Mouse (Mus musculus) megakaryocyte, embryonic 14.5 days (primary cell): ENCODE data around the gene Hs6st3.

Experiments used
- FLI1 ChIP-seq: IDR thresholded peaks from 2 replicates; pipeline ENCODE4 v1.6.1; 2012; ENCODE audit warnings: low read length, inconsistent platforms, mixed read lengths
- GATA1 ChIP-seq: IDR thresholded peaks from 3 replicates; pipeline ENCODE4 v1.6.1; 2012; ENCODE audit warnings: mixed read lengths, low read length, inconsistent platforms, borderline replicate concordance

DNA sequence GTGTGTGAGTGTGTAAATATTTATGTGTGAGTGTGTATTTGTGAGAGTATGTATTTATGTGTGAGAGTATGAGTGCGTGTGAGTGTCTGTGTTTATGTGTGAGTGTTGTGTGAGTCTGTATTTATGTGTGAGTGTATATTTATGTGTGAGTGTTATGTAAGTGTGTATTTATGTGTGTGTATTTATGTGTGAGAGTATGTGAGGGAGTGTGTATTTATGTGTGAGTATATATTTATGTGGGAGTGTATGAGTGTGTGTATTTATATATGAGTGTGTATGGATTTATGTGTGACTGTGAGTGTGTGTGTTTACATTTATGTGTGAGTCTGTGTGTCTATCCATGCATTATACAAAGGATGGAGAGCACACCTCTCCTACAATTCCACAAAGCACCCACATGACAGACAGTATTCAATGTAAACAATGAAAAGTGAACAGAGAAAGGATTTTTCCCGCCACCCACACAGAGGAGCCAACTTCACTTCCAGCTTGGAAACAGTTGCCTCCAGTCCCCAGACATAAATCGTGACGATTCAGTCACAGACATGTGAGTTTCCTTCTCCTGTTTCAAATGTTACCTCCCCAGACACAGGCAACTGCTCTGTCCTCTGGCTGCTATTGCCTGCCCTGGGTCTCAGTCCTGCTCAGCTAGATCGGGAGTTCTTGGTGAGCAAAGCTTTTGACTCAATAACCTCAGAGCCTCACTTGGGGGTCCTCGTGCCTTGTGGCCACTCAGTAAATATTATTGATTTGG lies 780.3 kb downstream of the Hs6st3 start:
- TF ChIP-seq FLI1 (no peak), GATA1 (no peak)
